Mouse (Mus musculus): Measurements from ENCODE around the gene Cox15. TPM values are rescaled to one million over a fixed set of nuclear protein-coding genes. Genes with fewer than 3 reads are reported as not detected.

Gene Cox15
- polyA plus RNA-seq (2015; fragmentation: Nextera tagmentation; extraction: Ambion mirVana), result 6.0 and 7.8 TPM in 2 replicates

GRCm38 (mm10) chr19:43752489-43753225, at the start of gene Cox15, which contains the start of gene Cutc:
TSS of gene Cox15 (minus strand) at chr19:43753000.
TSS of gene Cutc (plus strand) at chr19:43752996.

GRCm38 (mm10) chr19:43781980-43782379, 29.2 kb upstream of the Cox15 start, which contains the start of gene Abcc2:
TSS of gene Abcc2 (plus strand) at chr19:43782192.

DNA sequence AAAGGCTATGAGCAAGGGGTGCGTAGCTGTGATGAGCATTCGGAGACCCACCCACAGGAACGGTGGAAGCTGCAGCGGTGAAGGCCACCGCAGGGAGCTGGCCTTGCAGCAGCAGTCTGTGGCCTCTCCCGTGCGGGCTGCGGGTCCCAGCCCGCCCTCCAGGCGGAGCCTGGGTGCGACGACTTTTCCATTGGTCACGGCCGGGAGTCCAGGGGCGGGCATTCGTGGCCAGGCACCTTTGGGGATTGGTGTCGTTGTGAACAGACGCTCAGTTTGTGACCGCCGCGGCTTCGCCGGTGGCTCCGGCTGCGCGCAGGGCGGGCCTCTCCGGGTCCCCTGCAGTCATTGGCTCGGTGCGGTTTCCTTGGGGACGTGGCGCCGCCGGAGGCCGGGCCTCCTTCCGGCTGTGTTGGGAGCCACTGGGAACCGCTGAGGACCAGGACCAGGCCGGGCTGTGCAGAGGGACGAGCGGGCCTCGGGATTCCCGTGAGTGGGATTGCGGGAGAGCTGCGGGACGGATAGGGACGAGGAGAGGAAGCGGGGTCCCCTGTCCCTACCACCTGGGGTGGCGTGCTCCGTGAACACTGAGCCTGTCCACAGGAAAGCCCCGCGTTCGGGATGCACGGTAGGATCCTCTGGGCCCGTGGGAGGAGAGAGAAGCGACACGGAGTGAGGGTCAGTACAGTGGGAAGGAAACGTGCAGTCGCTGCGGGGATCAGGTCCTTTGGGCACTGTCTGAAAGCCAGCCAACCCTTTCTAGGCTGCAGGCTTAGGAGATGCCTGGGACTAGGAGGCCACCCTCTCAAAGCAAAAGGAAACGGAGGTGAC, 63.2 kb downstream of the Cox15 start, which contains the start of gene Entpd7:
Gene Entpd7, plus strand, starts transcription at position 254 of the 828 bp plus-strand sequence.

Other genes with a start within 250 kb of the Cox15 start
- 17.0 and 17.7 TPM in 2 replicates for gene Got1, start 228.4 kb downstream of the Cox15 start, polyA plus RNA-seq (2015; fragmentation: Nextera tagmentation; extraction: Ambion mirVana)
- 18.4 and 26.4 TPM in 2 replicates for gene Nkx2-3, start 140.7 kb downstream of the Cox15 start, polyA plus RNA-seq (2015; fragmentation: Nextera tagmentation; extraction: Ambion mirVana)
- gene Slc25a28, start 78.1 kb downstream of the Cox15 start, polyA plus RNA-seq (2015; fragmentation: Nextera tagmentation; extraction: Ambion mirVana), result 14.4 and 16.7 TPM in 2 replicates
- 4.4 and 5.3 TPM in 2 replicates for gene Entpd7, start 63.3 kb downstream of the Cox15 start, polyA plus RNA-seq (2015; fragmentation: Nextera tagmentation; extraction: Ambion mirVana)
- gene Cutc, start within 50 bp of the Cox15 start, polyA plus RNA-seq (2015; fragmentation: Nextera tagmentation; extraction: Ambion mirVana), result 15.1 and 15.6 TPM in 2 replicates
- 0.08 and 0.18 TPM in 2 replicates for gene Abcc2, start 29.2 kb upstream of the Cox15 start, polyA plus RNA-seq (2015; fragmentation: Nextera tagmentation; extraction: Ambion mirVana)
- gene Dnmbp, start 187.2 kb upstream of the Cox15 start, polyA plus RNA-seq (2015; fragmentation: Nextera tagmentation; extraction: Ambion mirVana), result 4.8 and 6.5 TPM in 2 replicates
- 0.11 and 0.16 TPM in 2 replicates for gene Cpn1, start 233.6 kb upstream of the Cox15 start, polyA plus RNA-seq (2015; fragmentation: Nextera tagmentation; extraction: Ambion mirVana)

Measured in spleen, postnatal 0 days (tissue).